Mouse (Mus musculus) G1E (cell line): ENCODE results near the gene Amt. TPM values are rescaled to one million over a fixed set of nuclear protein-coding genes. Genes with fewer than 3 reads are reported as not detected.
"Not testable (repeated sequence)": the region's sequence is repeated elsewhere in the genome, so short reads cannot be mapped to it uniquely, and the experiment has no call there.

Experiments used
- ATAC-seq: 2 replicates; pipeline ENCODE4 v1.8.0; 2016; ENCODE audit warnings: mild to moderate bottlenecking; ENCODE audit not compliant: insufficient number of reproducible peaks, poor library complexity, low FRiP score, severe bottlenecking; ENCODE audit errors: extremely low read depth
- DNase-seq: peaks from one replicate; pipeline ENCODE4 v3.0.0; 2012; ENCODE audit warnings: low spot score
- H3K27me3 ChIP-seq: 2 replicates; pipeline ENCODE4 v1.6.1; 2012; ENCODE audit warnings: mild to moderate bottlenecking, low read length, inconsistent platforms; ENCODE audit not compliant: insufficient read depth
- H3K36me3 ChIP-seq: replicated peaks from 2 replicates; pipeline ENCODE3; 2012; ENCODE audit warnings: mild to moderate bottlenecking, inconsistent platforms
- H3K4me1 ChIP-seq: 2 replicates; pipeline ENCODE4 v1.6.1; 2012; ENCODE audit warnings: low read depth, low read length, inconsistent platforms, mixed read lengths; ENCODE audit not compliant: insufficient read depth
- H3K4me3 ChIP-seq: 2 replicates; pipeline ENCODE4 v1.5.1; 2012; ENCODE audit warnings: low read depth, mild to moderate bottlenecking, inconsistent platforms, low read length, moderate library complexity, mixed read lengths
- H3K9me3 ChIP-seq: replicated peaks from 2 replicates; pipeline ENCODE4 v1.6.1; 2012; ENCODE audit warnings: inconsistent platforms
- CTCF ChIP-seq: IDR thresholded peaks from 2 replicates; pipeline ENCODE4 v1.5.1; 2012; ENCODE audit warnings: low read depth, low read length, inconsistent platforms, mixed read lengths
- GATA1 ChIP-seq: IDR thresholded peaks from 2 replicates; pipeline ENCODE4 v1.6.1; 2012; ENCODE audit warnings: borderline replicate concordance, low read length, inconsistent platforms, mixed read lengths
- GATA2 ChIP-seq: IDR thresholded peaks from 2 replicates; pipeline ENCODE4 v1.6.1; 2012; ENCODE audit warnings: low read depth, low read length, inconsistent platforms, borderline replicate concordance
- POLR2AphosphoS5 ChIP-seq: IDR thresholded peaks from 2 replicates; pipeline ENCODE4 v1.6.1; 2012; ENCODE audit warnings: low read depth, low read length, inconsistent platforms; ENCODE audit not compliant: insufficient replicate concordance
- TAL1 ChIP-seq: conservative IDR thresholded peaks from 2 replicates; pipeline ENCODE4 v1.6.1; 2012; ENCODE audit warnings: low read depth, low read length, inconsistent platforms, mixed read lengths
- polyA plus RNA-seq: library from polyadenylated mRNA; stranded (reverse); fragments of >175 nt; gene quantifications from 2 replicates; pipeline ENCODE4 v1.2.3, GENCODE M21; 2012
- total RNA-seq, 2 experiments: library from RNA; stranded (forward) in 1 of 2; stranded (reverse) in 1 of 2; fragments of 200-1000 nt in 1 of 2; fragments of >200 nt in 1 of 2; fragmentation: Nextera tagmentation in 1 of 2; gene quantifications; 2 replicates each; pipeline ENCODE4 v1.2.3; 2014 to 2017

The Amt gene
- total and polyA plus RNA-seq, 3 experiments, result 0.09 to 0.90 (median 0.44) TPM

DNA sequence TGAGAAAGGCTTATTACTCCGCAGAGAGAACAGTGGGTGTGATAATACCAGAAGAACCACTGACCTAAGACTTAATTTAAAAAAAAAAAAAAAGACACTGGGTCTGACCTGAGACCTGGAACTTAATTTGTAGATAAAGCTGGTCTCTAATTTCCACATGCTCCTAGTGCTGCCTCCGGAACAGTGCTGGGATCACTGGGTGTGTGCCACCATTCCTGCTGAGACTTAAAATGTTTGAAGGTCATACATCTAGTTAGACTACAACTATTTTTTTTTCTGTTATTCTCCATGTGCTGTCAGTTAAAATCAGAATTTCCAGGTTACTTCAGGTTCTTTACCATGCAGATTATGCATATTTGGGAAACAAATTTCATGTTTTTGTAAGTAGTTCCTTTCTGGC, 11.5 kb downstream of the Amt start:
- Histone ChIP-seq H3K4me1 (peaks cover 44% of the 10 kb centered on the region), H3K36me3 (peaks cover 41% of the 10 kb centered on the region)

DNA sequence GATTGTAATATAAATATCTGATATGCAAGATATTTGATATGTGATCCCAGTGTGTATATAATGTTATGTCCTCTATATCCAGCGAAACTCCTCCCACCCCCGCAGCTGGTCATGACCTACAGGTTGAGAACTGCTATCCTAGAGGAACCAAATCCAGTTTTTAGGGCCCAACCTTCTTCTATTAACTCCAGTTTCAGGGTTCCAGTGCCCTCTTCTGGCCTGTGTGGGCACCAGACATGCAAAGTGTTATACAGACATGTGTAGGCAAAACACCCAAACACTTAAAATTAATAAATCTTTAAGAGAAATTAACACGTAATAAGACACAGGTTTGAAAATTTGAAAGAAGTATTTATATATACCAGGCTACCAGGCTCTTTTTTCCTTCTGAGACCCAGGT, 20.9 kb downstream of the Amt start:
- no peak for DNase-seq
- Histone ChIP-seq H3K4me3 (no peak overlapping the region), H3K27me3 (no peaks in the 10 kb centered on the region), H3K9me3 (no peaks in the 10 kb centered on the region), H3K36me3 (peaks cover 75% of the 10 kb centered on the region), H3K4me1 (peaks cover 42% of the 10 kb centered on the region)
- TF ChIP-seq GATA1 (no peak), GATA2 (no peak), CTCF (no peak), TAL1 (no peak), POLR2AphosphoS5 (no peak)
- ATAC-seq, result no peak

More for the DNA sequence above, 11.5 kb downstream of the Amt start:
- TF ChIP-seq POLR2AphosphoS5 (no peak), CTCF (no peak), TAL1 (no peak)
- Histone ChIP-seq H3K9me3 (no peaks in the 10 kb centered on the region), H3K4me3 (peak overlapping the region; percentile 73), H3K27me3 (no peaks in the 10 kb centered on the region)
- no peak for ATAC-seq
- DNase-seq, result no peak

GRCm38 (mm10) chr9:108318462-108318861, 21.8 kb downstream of the Amt start:
- Histone ChIP-seq H3K27me3 (no peaks in the 10 kb centered on the region), H3K4me3 (no peak overlapping the region), H3K9me3 (no peaks in the 10 kb centered on the region), H3K36me3 (peaks cover 78% of the 10 kb centered on the region), H3K4me1 (peaks cover 41% of the 10 kb centered on the region)
- TF ChIP-seq TAL1, result 0 out of 2 replicates have a peak, but pooled peaks have one; percentile 7
- TF ChIP-seq GATA2, result no peak
- ATAC-seq (0 out of 2 replicates have a peak, but pooled peaks have one; percentile 15), DNase-seq (no peak)

DNA sequence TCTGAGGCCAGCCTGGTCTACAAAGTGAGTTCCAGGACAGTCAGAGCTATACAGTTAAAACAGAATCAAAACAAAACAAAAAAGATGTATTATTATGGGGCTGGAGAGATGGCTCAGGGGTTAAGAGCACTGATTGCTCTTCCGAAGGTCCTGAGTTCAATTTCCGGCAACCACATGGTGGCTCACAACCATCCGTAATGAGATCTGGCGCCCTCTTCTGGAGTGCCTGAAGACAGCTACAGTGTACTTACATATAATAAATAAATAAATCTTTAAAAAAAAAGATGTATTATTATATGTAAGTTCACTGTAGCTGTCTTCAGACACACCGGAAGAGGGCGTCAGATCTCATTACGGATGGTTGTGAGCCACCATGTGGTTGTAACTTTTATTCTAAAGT, 25.4 kb downstream of the Amt start:
- H3K4me3 ChIP-seq, H3K27me3 ChIP-seq, H3K9me3 ChIP-seq, ATAC-seq, DNase-seq: not testable (repeated sequence)
- Histone ChIP-seq H3K4me1 (peaks cover 45% of the 10 kb centered on the region), H3K36me3 (peaks cover 76% of the 10 kb centered on the region)

DNA sequence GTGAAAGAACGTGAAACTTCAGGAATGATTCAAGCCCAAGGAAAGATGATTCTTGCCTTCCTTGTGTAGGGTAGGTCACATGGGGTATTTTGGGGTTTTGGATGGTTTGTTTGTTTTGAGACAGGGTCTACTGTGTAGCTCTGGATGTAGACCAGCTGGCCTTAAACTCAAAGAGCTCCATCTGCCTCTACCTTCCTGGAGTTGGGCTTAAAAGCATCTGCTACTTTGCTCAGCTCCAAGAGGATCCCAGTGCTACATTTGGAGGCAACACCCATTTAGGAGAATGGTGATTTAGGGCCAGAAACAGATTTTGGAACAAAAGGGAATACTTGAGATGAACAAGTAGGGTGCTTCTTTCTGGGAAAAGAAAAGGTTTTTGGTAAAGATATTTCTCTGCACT, 28.1 kb downstream of the Amt start:
- H3K27me3 ChIP-seq, result no peaks in the 10 kb centered on the region
- no peak for ATAC-seq
- DNase-seq, result no peak
- peaks cover 85% of the 10 kb centered on the region for H3K36me3 ChIP-seq
- H3K4me1 ChIP-seq, result peaks cover 26% of the 10 kb centered on the region
- TF ChIP-seq CTCF, result no peak
- no peak for TF ChIP-seq GATA1
- TF ChIP-seq GATA2, result no peak
- TF ChIP-seq POLR2AphosphoS5, result no peak
- TF ChIP-seq TAL1, result no peak
- H3K4me3 ChIP-seq, result no peak overlapping the region
- H3K9me3 ChIP-seq, result no peaks in the 10 kb centered on the region

- TF ChIP-seq GATA1, result no peak
- TF ChIP-seq GATA2, result no peak
- TF ChIP-seq CTCF, result no peak
- no peak for TF ChIP-seq TAL1
- TF ChIP-seq POLR2AphosphoS5, result no peak
- Histone ChIP-seq H3K4me1 (peaks cover 23% of the 10 kb centered on the region), H3K4me3 (no peak overlapping the region), H3K27me3 (no peaks in the 10 kb centered on the region), H3K9me3 (no peaks in the 10 kb centered on the region), H3K36me3 (peaks cover 85% of the 10 kb centered on the region)
- no peak for ATAC-seq
- no peak for DNase-seq
These were observed 29.2 kb downstream of the Amt start for GRCm38 (mm10) chr9:108325811-108326210.

DNA sequence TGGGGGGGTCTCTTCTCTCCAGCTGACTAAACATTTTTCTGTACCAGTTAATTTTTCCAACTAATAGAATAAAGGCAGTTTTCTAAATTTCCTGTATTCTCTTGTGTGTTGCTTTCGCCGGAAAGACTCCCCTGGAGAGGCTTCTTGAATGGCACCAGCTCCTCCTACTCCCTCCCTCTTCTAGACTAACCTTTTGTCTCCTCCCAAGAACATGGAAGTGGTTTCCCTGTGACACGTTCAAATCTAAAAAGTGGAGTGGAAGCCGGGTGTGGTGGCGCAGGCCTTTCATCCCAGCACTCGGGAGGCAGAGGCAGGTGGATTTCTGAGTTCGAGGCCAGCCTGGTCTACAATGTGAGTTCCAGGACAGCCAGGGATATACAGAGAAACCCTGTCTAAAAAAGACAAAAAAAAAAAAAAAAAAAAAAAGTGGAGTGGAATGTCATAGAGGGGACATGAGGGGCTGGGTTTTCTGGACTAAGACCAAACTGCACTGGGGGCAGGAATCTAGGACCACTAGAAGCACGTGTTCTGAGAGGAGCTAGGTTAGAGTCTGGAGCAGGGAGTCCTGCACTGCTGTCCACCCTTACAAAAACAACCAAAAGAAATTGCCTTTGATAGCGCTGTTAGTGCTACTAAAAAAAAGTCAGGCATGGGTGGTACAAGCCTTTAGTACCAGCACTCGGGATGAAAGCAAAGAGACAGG, 41.3 kb downstream of the Amt start:
- Histone ChIP-seq H3K4me1 (peaks cover 49% of the 10 kb centered on the region), H3K27me3 (no peaks in the 10 kb centered on the region), H3K36me3 (peaks cover 64% of the 10 kb centered on the region), H3K4me3 (peak overlapping the region; percentile 91; the same call in 1 of the 2 replicates), H3K9me3 (no peaks in the 10 kb centered on the region)
- ATAC-seq, result no peak
- TF ChIP-seq TAL1 (no peak), POLR2AphosphoS5 (no peak), CTCF (no peak)
- no peak for DNase-seq
